Mouse (Mus musculus) kidney, embryonic 14.5 days (tissue): Measurements from ENCODE around the gene Ppard. TPM values are rescaled to one million over a fixed set of nuclear protein-coding genes. Genes with fewer than 3 reads are reported as not detected.
A peak's percentile ranks its signal among the peaks of the same experiment; 100 is the strongest.
"Not testable (repeated sequence)": the region's sequence is repeated elsewhere in the genome, so short reads cannot be mapped to it uniquely, and the experiment has no call there.

Experiments
- ATAC-seq: fragments of 200-750 bp; cut with Nextera tagmentation; 2 replicates; pipeline ENCODE4 v1.8.0; 2017; ENCODE audit warnings: moderate number of reproducible peaks, mild to moderate bottlenecking, moderate TSS enrichment, moderate library complexity; ENCODE audit not compliant: low FRiP score, low TSS enrichment
- H3K27ac ChIP-seq: fragments of 300-500 bp; sonication (generic); 2 replicates; pipeline ENCODE4 v1.5.1; 2014; ENCODE audit warnings: low read depth, mild to moderate bottlenecking, low read length, moderate library complexity, mixed read lengths
- H3K27me3 ChIP-seq: fragments of 300-500 bp; sonication (generic); 2 replicates; pipeline ENCODE4 v1.6.1; 2014; ENCODE audit warnings: mild to moderate bottlenecking, low read length; ENCODE audit not compliant: control insufficient read depth, insufficient read depth
- H3K36me3 ChIP-seq: fragments of 300-500 bp; sonication (generic); 2 replicates; pipeline ENCODE4 v1.6.1; 2014; ENCODE audit warnings: low read length, mixed read lengths; ENCODE audit not compliant: control insufficient read depth, insufficient read depth
- H3K4me1 ChIP-seq: fragments of 300-500 bp; sonication (generic); 2 replicates; pipeline ENCODE4 v1.6.1; 2014; ENCODE audit warnings: low read length, mixed read lengths; ENCODE audit not compliant: control insufficient read depth, insufficient read depth
- H3K4me2 ChIP-seq: fragments of 300-500 bp; sonication (generic); replicated peaks from 2 replicates; pipeline ENCODE4 v1.6.1; 2014; ENCODE audit warnings: low read depth, mild to moderate bottlenecking, low read length
- H3K4me3 ChIP-seq: fragments of 300-500 bp; sonication (generic); 2 replicates; pipeline ENCODE4 v1.5.1; 2014; ENCODE audit warnings: mild to moderate bottlenecking, low read length
- H3K9ac ChIP-seq: fragments of 300-500 bp; sonication (generic); 2 replicates; pipeline ENCODE4 v1.6.1; 2014; ENCODE audit warnings: low read depth, mild to moderate bottlenecking, low read length, moderate library complexity
- H3K9me3 ChIP-seq: fragments of 300-500 bp; sonication (generic); 2 replicates; pipeline ENCODE4 v1.6.1; 2016; ENCODE audit warnings: low read length; ENCODE audit not compliant: control insufficient read depth
- WGBS: fragments of 180-500 bp; shearing (Covaris S2); extraction: QIAGEN DNeasy Blood & Tissue Kit; methylation state at CpG from one replicate; pipeline ENCODE4 v1.1.7; 2014; 5-methylcytosine and 5-hydroxymethylcytosine counted together
- polyA plus RNA-seq: library from polyadenylated mRNA; unstranded; fragments of >200 nt; fragmentation: Nextera tagmentation; extraction: Ambion mirVana; gene quantifications from 2 replicates; pipeline ENCODE4 v1.2.1, GENCODE M21; 2014

Ppard gene
- polyA plus RNA-seq, 1 experiment from 2014 or later: 2.3 TPM

DNA sequence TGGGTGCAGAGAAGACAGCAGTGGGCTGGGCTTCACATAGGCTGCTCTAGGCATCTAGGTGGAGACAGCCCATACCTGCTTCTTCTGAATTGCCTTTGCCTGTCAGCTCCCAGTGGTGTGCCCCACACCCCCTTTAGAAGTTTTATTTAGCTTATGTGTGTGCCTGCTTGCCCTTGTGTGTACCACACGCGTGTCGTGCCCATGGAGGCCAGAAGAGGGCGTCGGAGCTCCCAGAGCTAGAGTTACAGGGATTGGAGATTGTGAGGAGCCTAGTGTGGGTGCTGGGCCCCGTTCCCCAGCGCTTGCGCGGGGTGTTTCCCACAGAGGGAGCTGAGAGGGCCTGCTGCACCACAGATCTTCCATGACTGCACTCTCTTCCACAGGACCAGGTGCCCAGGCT lies 84.0 kb downstream of the Ppard start:
- peaks cover 10% of the 10 kb centered on the region; the same call in 1 of the 2 replicates for H3K4me1 ChIP-seq
- H3K27ac ChIP-seq: no peak overlapping the region
- peaks cover 39% of the 10 kb centered on the region for H3K36me3 ChIP-seq

DNA sequence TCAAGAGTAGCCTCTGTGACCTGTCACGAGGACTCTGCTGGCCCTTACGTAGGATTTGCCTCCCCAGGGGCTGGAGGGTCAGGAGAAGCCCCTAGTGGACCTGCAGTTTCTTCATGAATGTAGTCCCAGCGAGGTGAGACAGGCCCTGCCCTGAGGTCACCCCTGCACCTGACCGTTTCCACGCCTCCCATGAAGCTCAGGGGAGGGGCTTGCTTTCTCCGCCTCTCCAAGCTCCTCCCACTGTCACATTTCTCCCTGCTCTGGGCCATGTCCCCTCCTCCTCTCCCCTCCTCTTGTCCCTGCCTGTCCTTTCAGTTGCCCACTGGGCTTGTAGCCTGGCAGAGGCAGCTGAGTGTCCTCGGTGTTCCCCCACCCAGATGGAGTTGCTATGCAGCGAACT lies 84.6 kb downstream of the Ppard start:
- H3K9ac ChIP-seq: no peak overlapping the region
- no peak for ATAC-seq
- peaks cover 10% of the 10 kb centered on the region; the same call in 1 of the 2 replicates for H3K4me1 ChIP-seq
- no peak overlapping the region for H3K27ac ChIP-seq
- no peaks in the 10 kb centered on the region for H3K9me3 ChIP-seq
- H3K4me2 ChIP-seq: no peak overlapping the region
- peaks cover 44% of the 10 kb centered on the region for H3K36me3 ChIP-seq
- H3K4me3 ChIP-seq: no peak overlapping the region
- H3K27me3 ChIP-seq: no peaks in the 10 kb centered on the region
- WGBS: 61% methylated on average over 8 of the region's 8 CpGs

More for the DNA sequence above, 84.0 kb downstream of the Ppard start:
- ATAC-seq: no peak
- WGBS: 83% methylated on average over 9 of the region's 9 CpGs
- Histone ChIP-seq H3K27me3 (no peaks in the 10 kb centered on the region), H3K4me3 (no peak overlapping the region), H3K9ac (no peak overlapping the region), H3K4me2 (no peak overlapping the region), H3K9me3 (no peaks in the 10 kb centered on the region)

GRCm38 (mm10) chr17:28317725-28318124 lies 85.2 kb downstream of the Ppard start:
- Histone ChIP-seq H3K4me3 (no peak overlapping the region), H3K27ac (no peak overlapping the region), H3K4me1 (peaks cover 10% of the 10 kb centered on the region; the same call in 1 of the 2 replicates), H3K4me2 (no peak overlapping the region), H3K27me3 (no peaks in the 10 kb centered on the region), H3K9me3 (no peaks in the 10 kb centered on the region), H3K36me3 (peaks cover 51% of the 10 kb centered on the region), H3K9ac (no peak overlapping the region)
- WGBS: 86% methylated on average over 9 of the region's 9 CpGs
- no peak for ATAC-seq

- Histone ChIP-seq H3K4me2 (no peak overlapping the region), H3K9ac (no peak overlapping the region), H3K27ac (no peak overlapping the region), H3K36me3 (peaks cover 45% of the 10 kb centered on the region), H3K27me3 (no peaks in the 10 kb centered on the region), H3K4me3 (no peak overlapping the region), H3K9me3 (no peaks in the 10 kb centered on the region), H3K4me1 (no peaks in the 10 kb centered on the region)
- 94% methylated on average over 4 of the region's 4 CpGs for WGBS
- ATAC-seq: no peak
Observed at GRCm38 (mm10) chr17:28321700-28322099, 89.2 kb downstream of the Ppard start.

DNA sequence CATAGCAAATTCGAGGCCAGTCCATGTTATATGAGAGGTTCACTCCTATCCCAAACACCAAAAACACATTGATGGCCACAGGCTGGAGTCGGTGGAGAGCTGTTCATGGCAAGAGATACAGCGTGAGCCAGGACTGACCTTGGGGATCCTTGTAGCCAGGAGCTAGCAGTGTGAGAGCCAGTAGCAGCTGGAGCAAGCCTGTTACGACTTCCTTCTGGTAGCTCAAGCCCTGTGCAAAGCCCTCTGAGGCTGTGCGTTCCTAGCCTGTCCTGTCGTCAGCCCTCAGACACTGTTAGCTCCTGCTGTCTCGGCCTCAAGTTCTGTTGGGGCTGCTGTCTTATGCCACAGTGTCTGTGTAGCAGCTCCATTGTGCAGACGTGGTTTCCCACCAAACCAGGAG lies 91.3 kb downstream of the Ppard start:
- H3K36me3 ChIP-seq: peaks cover 30% of the 10 kb centered on the region; the same call in 1 of the 2 replicates
- ATAC-seq: no peak
- H3K9me3 ChIP-seq: no peaks in the 10 kb centered on the region
- 88% methylated on average over 8 of the region's 8 CpGs for WGBS
- H3K4me1 ChIP-seq: peaks cover 12% of the 10 kb centered on the region
- no peak overlapping the region for H3K9ac ChIP-seq
- no peaks in the 10 kb centered on the region for H3K27me3 ChIP-seq
- no peak overlapping the region for H3K4me3 ChIP-seq
- no peak overlapping the region for H3K4me2 ChIP-seq
- no peak overlapping the region for H3K27ac ChIP-seq

DNA sequence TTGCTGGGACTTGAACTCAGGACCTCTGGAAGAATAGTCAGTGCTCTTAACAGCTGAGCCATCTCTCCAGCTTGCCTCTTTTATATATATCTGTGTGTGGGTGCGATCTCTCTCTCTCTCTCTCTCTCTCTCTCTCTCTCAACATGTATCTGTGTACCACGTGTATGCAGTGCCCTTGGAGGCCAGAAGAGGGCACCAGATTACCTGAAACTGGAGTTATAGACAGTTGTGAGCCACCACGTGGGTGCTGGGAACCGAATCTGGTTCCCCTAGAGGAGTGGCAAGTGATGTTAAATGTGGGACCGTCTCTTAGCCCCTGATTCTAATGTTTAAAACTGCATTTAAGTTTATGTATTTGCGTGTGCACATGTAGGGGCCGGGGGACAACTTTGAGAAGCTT lies 91.9 kb downstream of the Ppard start:
- Histone ChIP-seq H3K36me3 (peaks cover 29% of the 10 kb centered on the region), H3K4me1 (peaks cover 12% of the 10 kb centered on the region)
- ATAC-seq, H3K4me3 ChIP-seq, H3K27ac ChIP-seq, H3K9me3 ChIP-seq, H3K4me2 ChIP-seq, H3K27me3 ChIP-seq, H3K9ac ChIP-seq: not testable (repeated sequence)
- WGBS: 95% methylated on average over 7 of the region's 7 CpGs

DNA sequence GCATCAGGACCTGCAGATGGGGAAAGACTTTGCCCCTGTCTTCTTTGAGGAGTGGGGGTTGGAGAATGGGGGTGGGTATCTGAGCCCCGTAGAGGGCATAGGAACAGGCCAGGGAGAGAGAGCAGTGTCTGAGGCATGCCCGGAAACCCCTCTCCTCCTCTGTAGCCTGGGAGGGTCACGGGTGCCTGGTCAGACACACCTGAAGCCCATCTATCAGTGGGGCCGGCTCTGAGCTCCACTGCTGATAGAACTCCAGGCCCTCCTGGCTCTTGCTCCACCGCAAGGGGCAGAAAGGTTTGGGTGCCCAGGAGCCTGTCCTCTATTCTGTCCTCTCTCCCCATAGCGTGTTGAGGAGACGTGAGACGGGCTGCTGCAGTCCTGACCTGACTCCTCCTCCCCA lies 93.3 kb downstream of the Ppard start:
- Histone ChIP-seq H3K4me1 (peaks cover 23% of the 10 kb centered on the region), H3K9ac (no peak overlapping the region), H3K4me2 (no peak overlapping the region), H3K27me3 (no peaks in the 10 kb centered on the region), H3K9me3 (no peaks in the 10 kb centered on the region), H3K27ac (no peak overlapping the region), H3K36me3 (peaks cover 33% of the 10 kb centered on the region), H3K4me3 (no peak overlapping the region)
- ATAC-seq: no peak
- WGBS: 88% methylated on average over 8 of the region's 8 CpGs

DNA sequence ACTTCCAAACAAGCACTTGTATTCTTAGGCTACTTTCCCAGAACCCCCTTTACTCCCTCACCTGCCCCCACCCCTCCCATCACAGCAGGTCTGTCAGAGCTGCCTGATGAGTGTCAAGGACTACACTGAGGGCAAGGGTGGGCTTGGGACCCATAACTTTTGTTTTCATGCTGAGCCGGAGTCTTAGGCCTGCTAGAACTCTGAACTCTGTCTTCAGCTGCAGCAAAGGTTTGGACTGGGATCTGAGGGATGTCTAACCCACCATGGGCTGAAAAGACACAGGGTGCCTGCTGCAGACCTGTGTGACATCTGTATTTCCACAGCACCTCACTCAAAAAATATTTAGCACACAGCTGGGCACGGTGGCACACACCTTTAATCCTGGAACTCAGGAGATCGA lies 94.5 kb downstream of the Ppard start:
- Histone ChIP-seq H3K36me3 (peaks cover 35% of the 10 kb centered on the region), H3K9ac (no peak overlapping the region), H3K9me3 (no peaks in the 10 kb centered on the region), H3K4me1 (peaks cover 23% of the 10 kb centered on the region), H3K4me3 (no peak overlapping the region), H3K4me2 (no peak overlapping the region), H3K27ac (peak overlapping the region; percentile 97; the same call in 1 of the 2 replicates), H3K27me3 (no peaks in the 10 kb centered on the region)
- 73% methylated on average over 3 of the region's 3 CpGs for WGBS
- ATAC-seq: no peak

- peaks cover 29% of the 10 kb centered on the region for H3K4me1 ChIP-seq
Observed at GRCm38 (mm10) chr17:28327673-28328325, 95.3 kb downstream of the Ppard start.

More at GRCm38 (mm10) chr17:28327673-28328325, 95.3 kb downstream of the Ppard start:
- Histone ChIP-seq H3K36me3 (peaks cover 35% of the 10 kb centered on the region), H3K4me3 (peak overlapping the region; percentile 96), H3K9ac (peak overlapping the region; percentile 92), H3K27ac (peak overlapping the region; percentile 97), H3K27me3 (no peaks in the 10 kb centered on the region), H3K4me2 (peak overlapping the region; percentile 95), H3K9me3 (no peaks in the 10 kb centered on the region)
- ATAC-seq: peak; percentile 29; the same call in 1 of the 2 replicates
- 5% methylated on average over 22 of the region's 22 CpGs for WGBS
